Mouse (Mus musculus) lung, postnatal 14 days (tissue): Measurements from ENCODE around the gene Tmed2.
A peak's percentile ranks its signal among the peaks of the same experiment; 100 is the strongest.
"Not testable (repeated sequence)": the region's sequence is repeated elsewhere in the genome, so short reads cannot be mapped to it uniquely, and the experiment has no call there.

Source experiments
- DNase-seq: peaks from one replicate; pipeline ENCODE4 v3.0.0; 2021

Tmed2 gene

DNA sequence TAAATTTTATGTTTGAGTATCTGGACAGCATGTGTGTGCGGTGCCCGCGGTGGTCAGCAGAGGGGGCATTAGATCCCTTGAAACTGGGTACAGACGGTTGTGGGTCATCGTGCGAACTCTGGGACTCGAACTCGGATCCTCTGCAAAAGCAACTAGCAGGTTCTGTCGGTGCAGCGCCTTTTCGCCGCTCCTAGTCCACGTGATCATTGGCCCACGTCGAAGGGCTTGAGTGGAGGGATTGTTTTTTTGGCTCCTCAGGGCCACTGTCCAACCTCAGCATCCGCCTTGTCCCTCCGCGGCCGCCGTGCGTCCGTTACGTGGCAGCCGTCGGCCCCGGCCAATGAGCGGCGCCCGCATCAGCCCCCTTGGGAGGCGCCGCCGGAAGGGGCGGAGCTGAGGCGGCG is at the start of gene Tmed2:
Gene Tmed2 (plus strand): TSS at position 313 of the 404 bp plus-strand sequence.
- DNase-seq = peak; percentile 94

DNA sequence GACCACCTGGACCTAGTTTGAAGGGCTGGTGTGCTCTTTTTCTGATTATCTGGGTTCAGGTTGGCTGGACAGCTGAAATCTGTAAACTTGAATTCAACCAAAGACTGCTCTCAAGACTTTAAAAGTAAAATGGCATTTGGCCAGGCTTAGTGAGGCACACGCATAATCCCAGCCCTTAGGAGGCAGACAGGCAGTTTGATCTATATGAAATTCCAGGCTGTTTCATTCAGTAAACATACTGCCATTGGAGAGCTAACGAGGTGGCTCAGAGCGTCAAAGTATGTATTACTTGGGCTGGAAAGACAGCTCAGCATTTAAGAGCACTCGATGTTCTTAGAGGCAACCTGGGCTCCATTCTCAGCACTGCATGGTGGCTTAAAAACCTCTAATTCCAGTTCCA is 48.8 kb upstream of the Tmed2 start:
- DNase-seq = no peak

DNA sequence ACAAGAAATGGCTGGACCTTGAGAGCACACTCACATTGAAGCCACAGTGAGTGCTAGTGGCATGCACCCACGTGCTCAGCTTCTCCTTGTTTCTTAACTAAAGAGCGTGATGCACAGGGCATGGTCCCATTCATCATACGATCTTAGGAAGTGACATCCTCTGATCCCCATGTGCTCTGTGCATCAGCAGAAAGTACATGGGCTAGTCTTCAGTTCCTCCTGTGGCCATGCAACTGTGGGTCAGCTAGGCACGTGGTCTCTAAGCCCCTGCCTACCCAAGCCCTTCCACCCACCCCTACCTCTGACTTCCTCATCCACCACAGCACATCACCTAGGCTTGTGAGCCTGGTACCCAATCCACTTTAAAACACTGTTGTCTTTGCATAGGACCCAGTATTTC is 47.9 kb upstream of the Tmed2 start:
- DNase-seq = no peak

DNA sequence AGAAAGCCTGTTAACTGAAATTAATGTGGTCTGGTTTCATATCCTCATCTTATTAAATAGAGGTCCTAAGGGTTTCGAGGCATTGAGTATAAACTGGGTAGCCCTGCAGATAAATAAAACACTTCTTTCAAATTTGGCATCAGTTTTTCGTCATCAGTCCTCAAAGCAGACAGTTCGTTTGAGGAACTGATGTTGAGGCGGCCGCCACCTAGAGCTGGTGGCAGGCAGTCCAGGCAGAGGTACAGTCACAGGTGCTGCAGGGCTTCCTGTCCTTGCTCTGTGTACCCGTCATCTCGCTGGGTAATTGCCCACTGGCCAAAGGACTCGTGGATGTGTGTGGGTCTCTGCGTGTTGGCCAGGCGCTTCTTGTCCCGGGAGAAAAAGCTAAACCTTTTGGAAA is 47.0 kb upstream of the Tmed2 start:
- no peak for DNase-seq

DNA sequence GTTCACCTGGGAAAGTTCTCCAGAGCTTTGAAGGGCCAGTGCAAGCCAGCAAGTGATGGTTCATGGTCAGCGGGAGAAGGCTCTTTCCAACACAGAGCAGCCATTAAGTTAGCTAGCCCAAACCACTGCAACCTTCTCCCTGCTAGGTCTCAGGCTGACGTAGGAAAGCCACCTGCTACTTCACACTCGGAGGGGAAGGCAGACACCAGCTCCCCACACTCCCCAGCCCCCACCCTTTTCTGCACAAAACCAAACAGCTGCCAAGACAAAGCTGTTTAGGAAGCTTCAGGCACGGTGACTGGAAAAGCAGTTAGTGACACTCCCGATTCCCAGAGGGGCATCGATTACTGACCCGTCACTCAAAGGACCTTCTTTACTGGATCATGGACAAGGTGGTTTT is 44.9 kb upstream of the Tmed2 start:
- no peak for DNase-seq

DNA sequence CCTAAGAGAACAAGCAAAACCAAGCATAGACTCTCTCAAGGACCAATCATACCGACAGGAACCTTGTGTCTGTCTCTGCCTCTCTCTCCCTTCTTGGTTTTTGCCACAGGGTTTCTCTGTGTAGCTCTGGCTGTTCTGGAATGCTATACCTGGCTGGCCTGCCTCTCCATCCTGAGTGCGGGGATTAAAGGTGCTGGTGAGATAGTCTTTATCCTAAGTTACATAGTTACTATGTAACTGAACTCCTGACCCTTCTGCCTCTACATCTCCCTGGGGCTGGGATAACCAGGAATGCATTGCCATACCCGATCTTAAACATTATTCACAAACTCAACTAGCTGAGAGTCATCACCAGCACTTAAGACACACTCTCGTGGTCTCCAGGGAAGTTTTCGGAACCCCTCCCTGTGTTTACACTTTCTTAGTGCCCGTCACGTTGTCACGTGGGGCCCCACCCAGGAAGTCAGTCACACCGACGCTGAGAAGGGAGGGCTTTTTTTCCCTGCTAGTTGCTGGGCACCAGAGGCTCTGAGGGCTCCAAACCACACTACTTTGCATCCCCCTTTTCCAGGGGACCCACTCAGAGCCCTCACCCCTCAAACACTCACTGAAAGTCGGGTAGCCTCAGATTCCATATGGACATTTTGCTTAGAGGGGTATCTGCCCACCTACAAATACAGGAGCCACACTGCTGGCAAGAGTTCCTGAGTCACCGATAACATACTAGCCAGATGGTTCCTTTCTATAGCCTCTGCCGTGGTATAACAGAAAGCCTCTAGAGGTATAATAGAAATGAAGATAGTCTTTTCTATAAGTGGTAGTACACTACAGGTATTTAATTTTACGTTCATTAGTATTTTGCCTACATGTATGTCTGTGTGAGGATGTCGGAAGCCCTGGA is 43.6 kb upstream of the Tmed2 start:
- peak; percentile 32 for DNase-seq

DNA sequence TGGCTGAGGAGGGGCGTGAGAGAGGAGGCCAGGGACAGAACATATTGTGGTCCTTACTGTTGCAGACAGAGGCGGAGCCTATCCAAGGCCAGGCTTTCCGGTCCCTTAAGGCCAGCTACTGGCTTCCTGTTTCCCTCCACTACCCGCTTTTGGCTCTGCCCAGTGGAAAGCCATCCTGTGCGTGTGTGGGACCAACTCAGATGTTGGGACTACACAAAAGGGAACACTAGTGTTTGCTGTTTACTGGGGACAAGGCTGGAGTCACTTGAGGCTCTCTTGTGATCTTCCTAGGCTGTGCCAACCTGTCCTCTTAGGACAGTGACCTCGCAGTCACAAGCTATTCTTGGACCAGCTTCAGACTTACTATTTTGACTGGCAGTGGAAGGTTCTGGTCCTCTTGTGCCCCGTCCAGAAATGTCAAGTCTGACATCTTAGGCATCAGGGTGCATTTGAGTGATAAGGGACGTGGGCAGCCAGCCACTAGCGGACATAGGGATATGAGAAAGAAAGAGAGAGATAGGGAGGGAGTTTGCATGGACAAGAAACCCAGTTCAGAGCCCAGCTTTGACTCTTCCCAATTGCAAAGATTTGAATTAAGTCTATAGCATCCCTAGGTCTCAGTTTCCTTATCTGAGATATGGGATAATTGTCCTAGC is 42.1 kb upstream of the Tmed2 start:
- peak; percentile 60 for DNase-seq

DNA sequence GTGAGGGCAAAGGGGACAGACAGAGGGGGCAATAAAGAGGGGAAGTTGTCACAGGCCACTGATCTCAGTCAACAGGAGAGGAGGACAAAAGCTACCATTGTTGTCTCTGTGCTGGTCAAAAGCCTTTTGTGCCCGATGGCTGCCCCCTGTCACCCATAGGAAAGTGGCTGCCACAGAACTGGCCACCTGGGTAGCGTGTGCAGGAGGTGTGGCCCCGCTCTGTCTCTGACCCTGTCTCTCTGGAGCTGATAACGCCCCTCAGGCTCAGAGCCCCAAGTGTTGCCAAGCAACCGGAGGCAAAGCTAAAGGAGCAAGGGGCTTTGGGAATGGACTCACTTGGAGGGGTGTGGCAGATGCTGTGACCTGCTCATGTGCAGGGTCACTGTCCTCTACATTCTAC is 41.5 kb upstream of the Tmed2 start:
- DNase-seq = no peak

DNA sequence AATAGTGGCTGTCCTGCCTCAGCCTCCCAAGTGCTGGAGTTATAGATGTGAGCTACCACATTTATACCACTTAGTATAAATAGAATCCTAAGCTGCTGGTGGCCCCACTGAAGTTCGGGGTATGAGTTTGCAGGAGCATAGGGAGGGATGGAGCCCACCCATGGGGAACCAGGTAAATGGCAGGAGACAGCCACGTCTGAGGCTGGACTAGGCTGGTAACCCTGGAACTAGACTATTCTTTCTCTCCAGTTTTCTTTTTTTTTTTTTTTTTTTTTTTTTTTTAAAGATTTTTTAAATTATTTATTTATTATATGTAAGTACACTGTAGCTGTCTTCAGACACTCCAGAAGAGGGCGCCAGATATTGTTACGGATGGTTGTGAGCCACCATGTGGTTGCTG is 40.5 kb upstream of the Tmed2 start:
- not testable (repeated sequence) for DNase-seq

DNA sequence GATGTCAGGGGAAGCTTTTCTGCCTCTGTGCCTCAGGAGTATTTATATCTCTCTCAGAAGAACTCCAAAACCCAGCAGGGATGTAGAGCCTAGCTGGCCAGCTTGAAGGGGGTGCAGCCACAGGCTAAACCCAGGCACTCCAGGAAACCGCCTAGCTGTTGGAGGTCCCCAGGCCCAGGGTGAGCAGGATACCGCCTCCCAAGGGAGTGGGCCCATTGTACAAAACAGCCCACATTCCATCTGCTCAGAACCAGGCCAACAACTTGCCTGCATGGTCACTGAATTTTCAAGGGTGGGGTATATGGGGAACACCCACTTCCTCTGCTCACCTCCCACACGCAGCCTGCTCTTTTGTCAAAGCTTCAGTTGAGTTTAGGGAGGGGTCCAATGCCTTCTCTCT is 39.9 kb upstream of the Tmed2 start:
- DNase-seq = no peak

DNA sequence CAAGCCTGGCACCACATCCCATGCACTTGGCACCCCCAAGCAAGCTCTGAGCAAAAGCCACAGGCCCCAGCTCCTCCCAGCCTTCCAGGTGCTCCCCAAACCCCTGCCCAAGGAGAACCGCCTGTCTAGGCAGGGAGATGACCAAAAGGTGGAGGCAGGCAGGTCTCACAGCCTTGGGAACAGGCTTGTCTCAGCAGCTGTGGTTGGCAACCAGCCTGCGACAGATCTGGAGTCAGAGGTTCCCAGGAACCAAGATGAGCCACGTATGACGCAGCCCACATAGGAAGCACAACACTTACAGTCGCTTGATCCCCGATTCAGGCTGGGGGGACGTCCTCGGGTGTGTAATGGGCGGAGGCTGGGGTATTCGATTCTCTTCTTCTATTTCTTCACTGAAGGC is 39.0 kb upstream of the Tmed2 start:
- no peak for DNase-seq

DNA sequence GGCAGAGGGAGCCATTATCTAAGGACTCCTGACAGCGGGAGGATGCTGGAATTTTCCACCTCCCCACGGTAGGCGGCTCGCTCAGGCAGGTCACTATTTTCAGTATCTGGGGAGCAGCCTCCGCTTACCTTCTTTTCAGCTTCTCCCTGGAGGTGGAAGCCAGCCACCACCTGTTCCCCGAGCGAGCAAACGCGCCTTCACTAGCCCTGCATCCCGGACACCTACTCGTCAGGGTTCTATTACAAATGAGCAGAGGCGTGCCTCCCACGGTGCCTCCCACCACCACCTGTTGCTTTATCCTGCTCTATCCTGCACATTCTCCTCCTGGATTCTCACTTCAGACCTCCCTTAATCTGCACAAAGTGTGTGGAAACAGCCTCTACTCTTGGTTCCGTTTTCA is 36.8 kb upstream of the Tmed2 start:
- DNase-seq = no peak

DNA sequence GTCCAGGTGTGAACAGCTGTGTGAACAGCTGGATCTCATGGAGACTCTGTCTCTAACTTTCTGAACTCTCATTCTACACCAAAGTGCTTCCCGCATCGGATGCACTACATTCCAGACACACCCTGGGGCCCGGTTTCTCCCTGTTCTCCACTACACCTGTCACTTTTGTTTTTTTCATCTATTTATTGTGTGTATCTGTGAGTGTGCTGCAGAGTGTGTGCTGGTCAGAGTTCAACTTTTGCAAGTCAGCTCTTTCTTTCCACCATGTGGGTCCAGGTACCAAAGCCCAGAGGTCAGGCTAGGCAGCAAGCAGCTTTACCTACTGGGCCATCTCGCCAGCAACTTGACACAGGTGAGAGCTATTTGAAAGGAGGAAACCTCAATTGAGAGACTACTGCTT is 35.3 kb upstream of the Tmed2 start:
- DNase-seq = no peak

DNA sequence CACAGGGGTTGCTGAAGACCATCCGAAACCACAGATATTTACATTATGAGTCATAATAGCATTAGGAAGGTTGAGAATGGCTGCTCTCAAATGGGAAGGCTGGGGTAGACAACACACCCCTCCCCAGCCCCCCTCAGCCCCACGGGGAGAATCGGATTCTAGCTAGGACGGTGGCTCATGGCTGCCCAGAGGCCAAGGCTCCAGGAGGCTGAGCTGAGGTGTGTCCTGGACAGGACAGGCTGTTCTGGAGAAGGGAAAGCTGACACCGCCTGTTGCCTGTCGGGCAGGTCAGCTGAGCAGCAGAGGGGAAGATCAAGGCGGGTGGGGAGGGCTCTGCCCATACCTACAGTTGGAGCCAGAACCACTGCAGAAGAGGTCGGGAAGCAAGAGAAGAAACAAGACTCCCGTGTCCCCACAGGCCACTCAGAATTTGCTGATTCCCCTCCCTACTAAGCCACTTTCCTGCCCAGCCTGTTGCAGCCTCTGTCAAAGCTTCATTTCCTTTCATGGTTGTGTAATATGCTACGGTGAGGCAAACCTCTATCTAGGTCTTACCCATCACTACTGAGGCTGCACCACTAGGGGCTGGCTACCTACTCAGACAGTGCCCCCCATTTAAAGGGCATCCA is 33.6 kb upstream of the Tmed2 start:
- DNase-seq = no peak

DNA sequence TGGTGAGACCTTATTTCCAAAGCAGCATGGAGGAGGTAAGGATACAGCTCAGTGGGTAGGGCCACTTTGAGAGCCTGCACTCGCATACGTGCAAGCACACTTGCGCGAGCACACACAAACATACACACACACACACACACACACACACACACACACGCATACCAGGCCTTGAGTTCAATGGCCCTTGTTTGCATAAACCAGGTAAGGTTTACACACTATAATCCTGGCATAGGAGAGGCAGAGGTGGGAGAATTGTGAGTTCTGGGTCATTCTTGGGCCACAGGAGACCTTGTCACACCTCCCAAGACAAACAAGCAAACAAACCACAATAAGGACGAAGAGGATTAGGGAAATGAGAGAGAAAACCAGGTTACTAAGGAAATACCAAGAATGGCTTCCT is 31.3 kb upstream of the Tmed2 start:
- DNase-seq = no peak

DNA sequence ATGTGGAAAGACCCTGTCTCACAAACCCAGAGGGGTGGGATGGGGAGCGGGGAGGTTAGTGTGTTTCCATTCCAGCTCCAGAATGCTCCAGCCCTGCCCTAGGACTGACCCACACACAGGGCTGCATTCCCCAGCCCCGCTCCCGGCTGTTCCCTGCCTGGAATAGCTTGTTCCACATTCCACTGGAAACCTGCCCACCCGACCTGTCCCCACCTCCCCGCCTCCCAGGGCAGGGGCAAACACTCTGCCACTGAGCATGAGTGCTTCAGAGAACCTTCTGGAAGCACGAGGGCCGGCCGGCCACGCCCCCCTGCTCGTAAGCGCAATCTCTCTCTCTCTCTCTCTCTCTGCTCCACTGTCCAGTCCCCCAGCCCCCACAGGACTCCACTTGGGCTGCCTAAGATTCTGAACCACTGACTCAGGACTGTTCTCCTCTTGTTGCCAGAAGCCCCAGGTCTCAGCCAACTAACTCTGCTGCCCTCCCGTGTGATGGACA is 30.7 kb upstream of the Tmed2 start:
- DNase-seq = peak; percentile 89

DNA sequence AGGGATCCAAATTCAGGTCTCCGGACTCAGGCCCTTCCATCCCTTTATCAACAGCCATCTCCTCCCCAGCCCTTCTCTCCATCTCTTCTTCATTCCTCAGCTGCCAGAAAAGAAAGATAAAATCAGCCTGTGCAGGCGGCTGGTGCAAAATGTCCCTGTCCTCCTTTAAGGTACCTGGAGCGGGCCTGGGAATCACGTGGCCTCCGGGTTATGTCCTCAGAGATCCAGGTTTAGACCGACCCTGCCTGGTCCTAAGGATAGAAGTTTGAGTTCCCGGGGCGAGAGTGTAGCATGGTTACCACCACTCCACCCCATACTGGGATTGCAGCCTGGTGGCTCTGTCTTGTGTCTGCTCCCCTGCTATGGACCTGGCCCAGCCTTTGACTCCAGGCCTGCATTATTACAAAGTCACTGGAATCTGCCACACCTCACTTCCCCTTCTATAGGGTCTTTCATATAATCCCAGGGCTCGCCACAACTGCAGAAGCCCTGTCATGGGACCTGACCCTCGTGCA is 29.9 kb upstream of the Tmed2 start:
- DNase-seq = no peak

DNA sequence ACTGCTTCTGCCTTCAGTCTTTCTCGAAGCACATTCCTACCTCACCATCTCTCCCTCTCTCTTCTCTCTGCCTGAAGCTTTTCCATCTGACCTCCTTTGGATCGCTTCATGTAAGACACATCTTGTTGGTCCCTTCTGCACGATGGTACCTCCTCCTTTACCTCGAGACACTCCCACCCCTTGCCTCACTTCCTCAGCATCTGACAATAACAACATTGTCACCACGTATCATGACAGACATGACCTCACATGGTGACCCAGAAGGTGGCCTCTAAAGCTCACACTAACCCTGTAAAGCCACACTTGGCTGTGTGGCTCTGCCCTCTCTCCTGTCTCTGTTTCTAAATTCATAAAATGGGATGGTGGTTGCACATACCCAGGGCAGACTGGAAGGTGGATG is 24.7 kb upstream of the Tmed2 start:
- no peak for DNase-seq

DNA sequence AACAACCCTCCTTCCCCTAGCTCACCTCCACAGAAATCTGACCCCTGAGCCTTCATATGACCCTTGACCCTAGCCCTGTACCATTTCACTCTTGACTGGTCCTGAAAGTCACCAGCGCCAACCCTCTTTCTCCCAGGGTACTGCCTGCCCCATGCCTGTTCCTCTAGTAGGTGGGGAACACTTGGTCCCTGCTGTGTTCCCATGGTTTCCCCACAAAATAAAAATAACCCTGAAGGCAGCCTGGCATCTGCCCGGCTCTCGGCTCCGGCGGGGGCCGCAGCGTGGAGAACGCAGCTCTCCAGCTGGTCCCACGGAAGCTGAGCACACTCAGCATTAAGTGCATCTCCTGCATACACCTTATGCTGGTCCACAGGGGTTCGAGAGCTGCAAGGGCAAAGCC is 21.8 kb upstream of the Tmed2 start:
- no peak for DNase-seq

DNA sequence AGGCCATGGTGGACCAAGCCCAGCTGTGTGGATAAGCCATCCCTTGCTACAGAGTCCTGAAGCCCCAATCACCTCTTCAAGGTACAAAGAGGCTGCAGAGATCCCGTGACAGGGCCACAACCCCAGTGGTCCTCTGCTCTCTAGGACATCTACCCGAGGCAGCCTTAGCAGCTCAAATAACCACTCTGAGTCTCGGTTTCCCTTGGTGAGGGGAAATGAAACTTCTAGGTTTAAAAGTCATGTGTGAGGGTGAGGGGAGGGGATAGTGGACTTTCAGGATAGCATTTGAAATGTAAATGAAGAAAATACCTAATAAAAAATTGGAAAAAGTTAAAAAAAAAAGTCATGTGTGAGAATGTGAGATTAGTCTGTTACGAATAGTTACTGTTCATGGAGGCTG is 18.9 kb upstream of the Tmed2 start:
- DNase-seq = no peak

DNA sequence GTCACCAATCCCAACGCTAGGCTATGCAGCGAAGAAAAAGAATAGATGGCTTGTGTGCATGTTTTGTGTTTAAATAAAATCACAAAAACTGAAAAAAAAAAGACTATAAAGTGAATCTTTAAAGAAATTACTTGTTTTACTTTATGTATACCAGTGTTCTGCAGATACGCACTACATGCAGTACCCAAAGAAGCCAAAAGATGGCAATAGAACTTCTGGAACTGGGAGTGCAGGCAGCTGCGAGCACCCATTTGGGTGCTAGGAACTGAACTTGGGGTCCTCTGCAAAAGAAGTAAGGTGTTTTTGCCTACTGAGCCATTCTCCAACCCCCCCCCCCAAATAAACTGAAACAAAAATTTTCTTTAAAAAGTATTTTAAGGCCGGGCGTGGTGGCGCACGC is 17.5 kb upstream of the Tmed2 start:
- no peak for DNase-seq

DNA sequence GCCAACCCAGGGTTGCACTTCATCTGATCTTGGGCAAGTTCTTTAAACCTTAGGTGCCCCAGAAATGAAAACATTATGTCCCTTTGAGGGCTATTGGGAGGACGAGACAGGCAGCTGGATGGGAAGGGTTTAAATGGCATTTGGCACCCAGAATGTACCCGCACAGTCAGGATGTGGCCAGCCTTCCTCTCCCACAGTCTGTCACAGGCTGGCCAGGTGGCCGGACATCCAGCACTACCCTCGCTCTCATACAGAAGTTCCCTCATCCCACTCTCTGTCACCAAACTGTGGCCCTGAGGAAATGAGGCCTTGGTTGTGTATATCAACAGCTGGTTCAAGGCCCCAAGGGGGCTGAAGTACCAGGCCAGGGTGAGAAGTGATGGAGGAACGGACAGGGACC is 15.6 kb upstream of the Tmed2 start:
- DNase-seq = no peak

DNA sequence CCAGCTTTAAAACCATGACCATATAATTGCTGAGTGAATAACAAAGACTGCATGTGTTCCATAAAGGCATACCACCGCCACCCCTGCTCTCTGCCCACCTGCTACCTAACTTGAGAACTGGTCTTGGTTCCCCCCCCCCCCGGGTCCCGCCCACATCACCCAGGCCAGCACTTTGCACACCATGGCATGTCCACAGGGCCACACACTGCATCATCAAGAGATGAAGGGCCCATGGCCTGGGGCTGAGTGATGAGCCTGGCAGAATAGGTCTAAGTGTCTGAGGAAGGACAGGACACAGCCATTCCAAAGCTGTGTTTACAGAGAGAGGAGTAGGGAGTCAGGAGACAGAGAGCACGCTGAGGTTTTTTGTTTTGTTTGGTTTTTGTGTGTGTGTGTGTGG is 12.1 kb upstream of the Tmed2 start:
- no peak for DNase-seq

DNA sequence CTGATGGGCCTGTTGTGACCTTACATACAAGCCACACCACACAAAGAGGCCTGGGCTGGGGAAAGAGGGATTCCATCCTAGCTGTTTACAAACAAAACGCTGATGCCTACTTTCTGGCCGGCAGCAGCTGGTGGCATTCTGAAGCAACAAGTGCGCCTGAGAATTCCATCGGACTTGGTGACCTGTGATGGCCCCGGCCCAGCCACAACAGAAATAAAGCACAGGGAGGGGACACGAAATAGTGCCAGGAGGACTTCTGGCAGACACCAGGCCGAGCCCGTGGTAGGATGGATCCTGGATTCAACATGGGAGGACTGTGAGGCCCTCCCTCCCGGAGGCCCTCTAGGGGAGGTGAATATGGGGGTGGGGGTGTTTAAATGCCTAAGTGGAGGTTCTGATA is 11.7 kb upstream of the Tmed2 start:
- peak; percentile 28 for DNase-seq
